Mouse (Mus musculus) brain, embryonic 14.5 days (tissue): ENCODE measurements at regions not wholly inside any gene's neighbourhood (a gene's known extent, or its start where the extent isn't known, plus 50 kb on each side); places are given as distances from the start of the nearest gene placed in this dataset.

Source experiments
- CTCF ChIP-seq: fragments of 200-500 bp; IDR thresholded peaks from 2 replicates; pipeline ENCODE4 v1.5.1; 2012; ENCODE audit warnings: inconsistent platforms, mild to moderate bottlenecking, moderate library complexity, borderline replicate concordance; ENCODE audit not compliant: insufficient read depth, insufficient read length; ENCODE audit errors: extremely low read depth
- POLR2A ChIP-seq: fragments of 200-500 bp; IDR thresholded peaks from 2 replicates; pipeline ENCODE4 v1.6.1; 2012; ENCODE audit warnings: mild to moderate bottlenecking, inconsistent platforms, borderline replicate concordance; ENCODE audit not compliant: poor library complexity, insufficient read depth, insufficient read length, severe bottlenecking; ENCODE audit errors: extremely low read depth

- TF ChIP-seq POLR2A (no peak), CTCF (no peak)
These were observed 242.3 kb upstream of the Api5 start for GRCm38 (mm10) chr2:94680096-94680765.
